ENCODE assay signal across 8 mouse cellular contexts in genomic region chr17:80981721-80982411, GRCm38 (mm10). TPM values are rescaled to one million over a fixed set of nuclear protein-coding genes. Genes with fewer than 3 reads are reported as not detected.
DNase-seq lines count a peak whose midpoint lies in the region; ATAC-seq lines count a peak whose summit lies in the region.

No protein-coding gene starts in this region.

- H3K27ac ChIP-seq in heart, embryonic 15.5 days, result 0 out of 2 replicates have a peak overlapping the region, but pooled peaks have one; percentile 18
- peak overlapping the region; percentile 12; the same call in 1 of the 2 replicates for H3K27ac ChIP-seq in limb, embryonic 12.5 days

- H3K9ac ChIP-seq in heart, embryonic 15.5 days, result no peak overlapping the region
- H3K9ac ChIP-seq in limb, embryonic 12.5 days (replicated peaks), result no peak overlapping the region

- no peak overlapping the region for H3K4me2 ChIP-seq in heart, embryonic 15.5 days
- H3K4me2 ChIP-seq in limb, embryonic 12.5 days, result no peak overlapping the region

- ATAC-seq in heart, embryonic 15.5 days (replicated peaks; ENCODE audit: insufficient number of reproducible peaks, insufficient read depth, low FRiP score, low read depth), result 0 out of 2 replicates have a peak, but pooled peaks have one; percentile 31
- peak; percentile 29; the same call in 1 of the 2 replicates for ATAC-seq in limb, embryonic 12.5 days (ENCODE audit: insufficient number of reproducible peaks, insufficient read depth, low FRiP score, low TSS enrichment, low read depth)
- no peak for ATAC-seq in erythroblast, adult 5-6 weeks (replicated peaks; ENCODE audit: low FRiP score, poor library complexity, severe bottlenecking)

- peaks cover 9% of the 10 kb centered on the region; the same call in 1 of the 2 replicates for H3K4me1 ChIP-seq in heart, embryonic 15.5 days (replicated peaks)
- H3K4me1 ChIP-seq in limb, embryonic 12.5 days (replicated peaks), result 0 out of 2 replicates have a peak, but pooled peaks cover 6% of the 10 kb centered on the region

- no peak overlapping the region for H3K4me3 ChIP-seq in heart, embryonic 15.5 days
- H3K4me3 ChIP-seq in limb, embryonic 12.5 days (replicated peaks), result no peak overlapping the region

- WGBS in heart, embryonic 15.5 days, result 66% methylated on average over 12 of the region's 12 CpGs
- WGBS in limb, embryonic 12.5 days, result 71% methylated on average over 12 of the region's 12 CpGs

- DNase-seq in heart, postnatal 25 days (ENCODE audit: low spot score), result no peak
- DNase-seq in Muller cell, postnatal 12 days (ENCODE audit: inconsistent ontology term), result peak; percentile 88
- peak; percentile 85 to 89 for DNase-seq in cerebellum, postnatal 36 days
- DNase-seq in spleen, postnatal 10 days (ENCODE audit: low spot score in 2 of 2), result no peak
- DNase-seq in B cell, adult 2 months, result no peak

- no peaks in the 10 kb centered on the region for H3K27me3 ChIP-seq in heart, embryonic 15.5 days
- no peaks in the 10 kb centered on the region for H3K27me3 ChIP-seq in limb, embryonic 12.5 days

- H3K9me3 ChIP-seq in heart, embryonic 15.5 days (replicated peaks), result no peaks in the 10 kb centered on the region
- no peaks in the 10 kb centered on the region for H3K9me3 ChIP-seq in limb, embryonic 12.5 days

- intact Hi-C loops in heart, postnatal 25 days (cut with DNase I), result loop anchor here (1.0 to 5.0 kb wide), 6 partner anchors 50 to 361 kb away; no protein-coding TSS in a partner anchor

- no peaks in the 10 kb centered on the region for H3K36me3 ChIP-seq in heart, embryonic 15.5 days
- no peaks in the 10 kb centered on the region for H3K36me3 ChIP-seq in limb, embryonic 12.5 days

RNA-seq across cellular contexts. Expression of gene Tmem178, which starts 37.4 kb away (rescaled TPM):
- polyA plus RNA-seq in heart, embryonic 15.5 days (2015; fragmentation: Nextera tagmentation; extraction: Ambion mirVana), result 5.5 TPM in 2 replicates
- total RNA-seq in heart, postnatal 25 days (2021), result under 1 TPM; 0.34 to 0.45 TPM
- polyA plus RNA-seq in limb, embryonic 12.5 days (2016; fragmentation: Nextera tagmentation; extraction: Ambion mirVana), result 9.0 TPM in 2 replicates
- total RNA-seq in erythroblast, adult 5-6 weeks (2015; ENCODE audit: low replicate concordance), result not detected in 2 replicates
- not detected in 2 replicates for total RNA-seq in erythroblast, adult 5-6 weeks (2017; ENCODE audit: low replicate concordance)

Comparison
In these comparisons a context has a peak if more than half of its experiments do, and no peak if none do; other contexts are left out.
1. DNase-seq: peak in Muller cell, postnatal 12 days (single experiment) and cerebellum, postnatal 36 days (2 of 2); none in heart, postnatal 25 days (single experiment), spleen, postnatal 10 days (0 of 2) and B cell, adult 2 months (0 of 2).